Mouse (Mus musculus) C2C12 (cell line): ENCODE data around the gene Gpatch2.

Source experiments
- CEBPB ChIP-seq: IDR thresholded peaks from one replicate; pipeline ENCODE4 v1.6.1; 2011; ENCODE audit warnings: low read depth, mild to moderate bottlenecking, control low read depth, moderate library complexity
- CTCF ChIP-seq: IDR thresholded peaks from one replicate; pipeline ENCODE4 v1.5.1; 2011; ENCODE audit not compliant: control insufficient read depth, insufficient read depth, insufficient read length
- MAX ChIP-seq: IDR thresholded peaks from one replicate; pipeline ENCODE4 v1.6.1; 2011; ENCODE audit warnings: mild to moderate bottlenecking, control low read depth

- no peak for TF ChIP-seq CTCF
- TF ChIP-seq CEBPB: no peak
- TF ChIP-seq MAX: no peak
These were observed 107.3 kb downstream of the Gpatch2 start for GRCm38 (mm10) chr1:187322505-187323208.
